Mouse (Mus musculus): ENCODE measurements around the gene Dock7.

GRCm38 (mm10) chr4:99083862-99084261, 36.9 kb downstream of the Dock7 start:
- TF ChIP-seq CTCF (IDR thresholded peaks at IDR 0.05; ENCODE audit: borderline replicate concordance, insufficient read depth, low read length), result no peak
- no peak for TF ChIP-seq POLR2A (IDR thresholded peaks at IDR 0.05; ENCODE audit: low read depth, low read length)

All from embryonic fibroblast, embryonic 13.5 days (primary cell).